ENCODE assay signal across 14 mouse cellular contexts in genomic region chr17:31916461-31916775, GRCm38 (mm10).
DNase-seq lines count a peak whose midpoint lies in the region; ATAC-seq lines count a peak whose summit lies in the region.
"Had no signal": no experiment of that assay in that cellular context is flagged by ENCODE, and none has a peak within 500 bp of the region (broad histone marks: within the 10 kb centered on the region; RNA-seq: fewer than 3 reads in every experiment).

No protein-coding gene starts in this region.

- H3K4me3 ChIP-seq in heart, embryonic 11.5 days (ENCODE audit: low read depth, low read length): no peak overlapping the region
- H3K4me3 ChIP-seq in midbrain, embryonic 11.5 days (ENCODE audit: low read depth, low read length): no peak overlapping the region
- no peak overlapping the region for H3K4me3 ChIP-seq in midbrain, embryonic 15.5 days
- H3K4me3 ChIP-seq in lung, embryonic 15.5 days: no peak overlapping the region
- H3K4me3 ChIP-seq: embryonic facial prominence, embryonic 13.5 days had no signal

- no peak overlapping the region for H3K9ac ChIP-seq in heart, embryonic 11.5 days (ENCODE audit: low read depth, low read length)
- H3K9ac ChIP-seq in midbrain, embryonic 11.5 days (ENCODE audit: low read length): no peak overlapping the region
- H3K9ac ChIP-seq in midbrain, embryonic 15.5 days: no peak overlapping the region
- H3K9ac ChIP-seq in lung, embryonic 15.5 days: 0 out of 2 replicates have a peak overlapping the region, but pooled peaks have one; percentile 1
- H3K9ac ChIP-seq: embryonic facial prominence, embryonic 13.5 days had no signal

- H3K9me3 ChIP-seq in heart, embryonic 11.5 days (replicated peaks; ENCODE audit: control insufficient read depth, low read length): no peaks in the 10 kb centered on the region
- no peaks in the 10 kb centered on the region for H3K9me3 ChIP-seq in midbrain, embryonic 11.5 days (ENCODE audit: control insufficient read depth, low read length)
- no peaks in the 10 kb centered on the region for H3K9me3 ChIP-seq in midbrain, embryonic 15.5 days
- H3K9me3 ChIP-seq in lung, embryonic 15.5 days: no peaks in the 10 kb centered on the region
- H3K9me3 ChIP-seq: embryonic facial prominence, embryonic 13.5 days had no signal

- H3K27ac ChIP-seq in heart, embryonic 11.5 days (ENCODE audit: low read depth, low read length): no peak overlapping the region
- H3K27ac ChIP-seq in midbrain, embryonic 11.5 days (ENCODE audit: low read depth, low read length): no peak overlapping the region
- H3K27ac ChIP-seq in midbrain, embryonic 15.5 days: no peak overlapping the region
- peak overlapping the region; percentile 82 for H3K27ac ChIP-seq in lung, embryonic 15.5 days
- H3K27ac ChIP-seq: embryonic facial prominence, embryonic 13.5 days had no signal

- no peak for ATAC-seq in heart, embryonic 11.5 days (replicated peaks; ENCODE audit: insufficient number of reproducible peaks, low FRiP score, low TSS enrichment)
- ATAC-seq in midbrain, embryonic 11.5 days (ENCODE audit: low FRiP score): no peak
- ATAC-seq in midbrain, embryonic 15.5 days (replicated peaks): no peak
- ATAC-seq in lung, embryonic 15.5 days (ENCODE audit: borderline replicate concordance, extremely low read depth, low FRiP score, low TSS enrichment): peak; percentile 11; the same call in 1 of the 2 replicates
- ATAC-seq: activated CD4-positive, CD25-positive, alpha-beta regulatory T cell, adult 4 months; forebrain, embryonic 14.5 days had no signal

- 70% methylated on average over 6 of the region's 6 CpGs for WGBS in heart, embryonic 11.5 days (ENCODE audit: insufficient replicate concordance)
- 79% methylated on average over 6 of the region's 6 CpGs for WGBS in midbrain, embryonic 11.5 days
- 79% methylated on average over 6 of the region's 6 CpGs for WGBS in midbrain, embryonic 15.5 days
- 40% methylated on average over 6 of the region's 6 CpGs for WGBS in lung, embryonic 15.5 days

- H3K4me2 ChIP-seq in heart, embryonic 11.5 days: no peak overlapping the region
- no peak overlapping the region for H3K4me2 ChIP-seq in midbrain, embryonic 11.5 days
- no peak overlapping the region for H3K4me2 ChIP-seq in midbrain, embryonic 15.5 days
- no peak overlapping the region for H3K4me2 ChIP-seq in lung, embryonic 15.5 days
- H3K4me2 ChIP-seq: embryonic facial prominence, embryonic 13.5 days had no signal

- peak; percentile 95 for DNase-seq in heart, adult 11 months
- peak; percentile 68 for DNase-seq in midbrain, embryonic 11.5 days (ENCODE audit: low spot score, missing footprints)
- DNase-seq in right cerebral cortex, postnatal 10 days (ENCODE audit: low spot score in 2 of 2): no peak
- no peak for DNase-seq in layer of hippocampus, postnatal 36 days
- no peak for DNase-seq in B cell, adult 2 months
- DNase-seq: cerebellum, postnatal 36 days; left cerebral cortex, postnatal 4 days; thymus, adult 2 months had no signal

- H3K4me1 ChIP-seq in heart, embryonic 11.5 days (ENCODE audit: control insufficient read depth, insufficient read depth, low read length): peaks cover 25% of the 10 kb centered on the region
- peaks cover 4% of the 10 kb centered on the region; the same call in 1 of the 2 replicates for H3K4me1 ChIP-seq in midbrain, embryonic 11.5 days (ENCODE audit: control insufficient read depth, insufficient read depth, low read length)
- H3K4me1 ChIP-seq in midbrain, embryonic 15.5 days: peaks cover 10% of the 10 kb centered on the region
- peaks cover 67% of the 10 kb centered on the region for H3K4me1 ChIP-seq in lung, embryonic 15.5 days

- no peaks in the 10 kb centered on the region for H3K27me3 ChIP-seq in heart, embryonic 11.5 days (ENCODE audit: control insufficient read depth, insufficient read depth, low read length)
- no peaks in the 10 kb centered on the region for H3K27me3 ChIP-seq in midbrain, embryonic 11.5 days (ENCODE audit: control insufficient read depth, insufficient read depth, low read length)
- H3K27me3 ChIP-seq in midbrain, embryonic 15.5 days (replicated peaks): no peaks in the 10 kb centered on the region
- no peaks in the 10 kb centered on the region for H3K27me3 ChIP-seq in lung, embryonic 15.5 days
- H3K27me3 ChIP-seq: embryonic facial prominence, embryonic 13.5 days had no signal

- no peaks in the 10 kb centered on the region for H3K36me3 ChIP-seq in heart, embryonic 11.5 days (ENCODE audit: control insufficient read depth, insufficient read depth, low read length)
- H3K36me3 ChIP-seq in midbrain, embryonic 11.5 days (ENCODE audit: control insufficient read depth, insufficient read depth, low read length): no peaks in the 10 kb centered on the region
- H3K36me3 ChIP-seq in midbrain, embryonic 15.5 days (replicated peaks): no peaks in the 10 kb centered on the region
- H3K36me3 ChIP-seq in lung, embryonic 15.5 days: no peaks in the 10 kb centered on the region
- H3K36me3 ChIP-seq: embryonic facial prominence, embryonic 13.5 days had no signal

Comparison
In these comparisons a context has a peak if more than half of its experiments do, and no peak if none do; other contexts are left out.
1. DNase-seq: peak in heart, adult 11 months (single experiment) and midbrain, embryonic 11.5 days (single experiment); none in right cerebral cortex, postnatal 10 days (0 of 2), layer of hippocampus, postnatal 36 days (0 of 2) and B cell, adult 2 months (0 of 2).